Mouse (Mus musculus) kidney, postnatal 0 days (tissue): ENCODE results near the gene Shisal2b. TPM values are rescaled to one million over a fixed set of nuclear protein-coding genes. Genes with fewer than 3 reads are reported as not detected.

ENCODE experiments used
- ATAC-seq: fragments of 200-750 bp; cut with Nextera tagmentation; replicated peaks from 2 replicates; pipeline ENCODE4 v1.8.0; 2017; ENCODE audit warnings: low read depth, moderate number of reproducible peaks, moderate TSS enrichment, moderate library complexity; ENCODE audit not compliant: low FRiP score
- DNase-seq: peaks from one replicate; pipeline ENCODE4 v3.0.0-alpha.2; 2016; ENCODE audit warnings: low spot score
- H3K27ac ChIP-seq: fragments of 300-500 bp; sonication (generic); 2 replicates; pipeline ENCODE4 v1.5.1; 2014; ENCODE audit warnings: mild to moderate bottlenecking
- H3K27me3 ChIP-seq: fragments of 300-500 bp; sonication (generic); 2 replicates; pipeline ENCODE4 v1.6.1; 2014; ENCODE audit warnings: low read length, mixed read lengths; ENCODE audit not compliant: insufficient read depth
- H3K36me3 ChIP-seq: fragments of 300-500 bp; sonication (generic); 2 replicates; pipeline ENCODE4 v1.6.1; 2014; ENCODE audit warnings: low read length, mixed read lengths; ENCODE audit not compliant: insufficient read depth
- H3K4me1 ChIP-seq: fragments of 300-500 bp; sonication (generic); replicated peaks from 2 replicates; pipeline ENCODE4 v1.6.1; 2014; ENCODE audit warnings: antibody characterized with exemption, low read length, mixed read lengths; ENCODE audit not compliant: insufficient read depth
- H3K4me2 ChIP-seq: fragments of 300-500 bp; sonication (generic); 2 replicates; pipeline ENCODE4 v1.6.1; 2014; ENCODE audit warnings: mild to moderate bottlenecking, low read length, moderate library complexity, mixed read lengths
- H3K4me3 ChIP-seq: fragments of 300-500 bp; sonication (generic); replicated peaks from 2 replicates; pipeline ENCODE4 v1.5.1; 2014; ENCODE audit warnings: low read depth, low read length
- H3K9ac ChIP-seq: fragments of 300-500 bp; sonication (generic); 2 replicates; pipeline ENCODE4 v1.6.1; 2014; ENCODE audit warnings: low read depth, low read length
- H3K9me3 ChIP-seq: fragments of 300-500 bp; sonication (generic); replicated peaks from 2 replicates; pipeline ENCODE4 v1.6.1; 2016; ENCODE audit warnings: low read length, inconsistent platforms, mixed read lengths
- CTCF ChIP-seq: IDR thresholded peaks from 2 replicates; pipeline ENCODE4 v1.5.1; 2016; ENCODE audit warnings: antibody characterized with exemption, low read depth, mild to moderate bottlenecking, moderate library complexity
- WGBS: fragments of 180-500 bp; shearing (Covaris S2); extraction: QIAGEN DNeasy Blood & Tissue Kit; methylation state at CpG from one replicate; pipeline ENCODE4 v1.1.7; 2014; 5-methylcytosine and 5-hydroxymethylcytosine counted together
- polyA plus RNA-seq: library from polyadenylated mRNA; unstranded; fragments of >200 nt; fragmentation: Nextera tagmentation; extraction: Ambion mirVana; gene quantifications from 2 replicates; pipeline ENCODE4 v1.2.1, GENCODE M21; 2015

The Shisal2b gene
- polyA plus RNA-seq, 1 experiment from 2014 or later: 0.71 TPM

GRCm38 (mm10) chr13:104843295-104844089 is 20.2 kb downstream of the Shisal2b start:
- no peak overlapping the region for H3K27ac ChIP-seq
- ATAC-seq (no peak), DNase-seq (no peak)
- no peaks in the 10 kb centered on the region for H3K27me3 ChIP-seq
- TF ChIP-seq CTCF: no peak
- H3K9ac ChIP-seq: no peak overlapping the region
- H3K9me3 ChIP-seq: no peaks in the 10 kb centered on the region
- peaks cover 4% of the 10 kb centered on the region; the same call in 1 of the 2 replicates for H3K36me3 ChIP-seq
- H3K4me2 ChIP-seq: no peak overlapping the region
- no peak overlapping the region for H3K4me3 ChIP-seq
- H3K4me1 ChIP-seq: no peaks in the 10 kb centered on the region
- WGBS: 87% methylated on average over 12 of the region's 13 CpGs

GRCm38 (mm10) chr13:104841937-104842336 is 21.8 kb downstream of the Shisal2b start:
- H3K9ac ChIP-seq: no peak overlapping the region
- no peaks in the 10 kb centered on the region for H3K9me3 ChIP-seq
- DNase-seq: no peak
- ATAC-seq: no peak
- H3K27ac ChIP-seq: no peak overlapping the region
- no peak overlapping the region for H3K4me3 ChIP-seq
- peaks cover 12% of the 10 kb centered on the region for H3K36me3 ChIP-seq
- WGBS: 62% methylated on average over 4 of the region's 4 CpGs
- no peak overlapping the region for H3K4me2 ChIP-seq
- H3K4me1 ChIP-seq: no peaks in the 10 kb centered on the region
- no peak for TF ChIP-seq CTCF
- no peaks in the 10 kb centered on the region for H3K27me3 ChIP-seq

GRCm38 (mm10) chr13:104837628-104838027 is 26.1 kb downstream of the Shisal2b start:
- WGBS: 57% methylated on average over 7 of the region's 7 CpGs
- ATAC-seq: no peak
- peaks cover 34% of the 10 kb centered on the region for H3K36me3 ChIP-seq

GRCm38 (mm10) chr13:104832811-104833210 is 30.9 kb downstream of the Shisal2b start:
- no peak overlapping the region for H3K9ac ChIP-seq
- no peak overlapping the region for H3K27ac ChIP-seq
- no peaks in the 10 kb centered on the region for H3K4me1 ChIP-seq
- H3K4me3 ChIP-seq: no peak overlapping the region
- H3K27me3 ChIP-seq: no peaks in the 10 kb centered on the region
- ATAC-seq (no peak), DNase-seq (no peak)
- no peaks in the 10 kb centered on the region for H3K9me3 ChIP-seq
- peaks cover 45% of the 10 kb centered on the region for H3K36me3 ChIP-seq
- no peak overlapping the region for H3K4me2 ChIP-seq
- WGBS: 97% methylated on average over 13 of the region's 13 CpGs
- no peak for TF ChIP-seq CTCF

More at GRCm38 (mm10) chr13:104837628-104838027, 26.1 kb downstream of the Shisal2b start:
- DNase-seq: no peak
- Histone ChIP-seq H3K4me1 (no peaks in the 10 kb centered on the region), H3K27me3 (no peaks in the 10 kb centered on the region), H3K4me2 (no peak overlapping the region), H3K27ac (no peak overlapping the region), H3K9me3 (no peaks in the 10 kb centered on the region), H3K9ac (no peak overlapping the region), H3K4me3 (no peak overlapping the region)
- TF ChIP-seq CTCF: no peak

- Histone ChIP-seq H3K36me3 (peaks cover 24% of the 10 kb centered on the region; the same call in 1 of the 2 replicates), H3K9me3 (no peaks in the 10 kb centered on the region), H3K4me2 (no peak overlapping the region), H3K4me3 (no peak overlapping the region), H3K4me1 (no peaks in the 10 kb centered on the region; the same call in 1 of the 2 replicates), H3K27ac (no peak overlapping the region), H3K27me3 (no peaks in the 10 kb centered on the region), H3K9ac (no peak overlapping the region)
- no peak for DNase-seq
- WGBS: 53% methylated on average over 2 of the region's 2 CpGs
- TF ChIP-seq CTCF: no peak
- no peak for ATAC-seq
These were observed 38.2 kb downstream of the Shisal2b start for GRCm38 (mm10) chr13:104825470-104825869.

- DNase-seq (peak; percentile 46), ATAC-seq (peak; percentile 76)
- no peak overlapping the region for H3K4me3 ChIP-seq
- 17% methylated on average over 8 of the region's 8 CpGs for WGBS
- H3K9ac ChIP-seq: no peak overlapping the region
- H3K27me3 ChIP-seq: no peaks in the 10 kb centered on the region
- no peak for TF ChIP-seq CTCF
- H3K4me1 ChIP-seq: peaks cover 9% of the 10 kb centered on the region
- H3K9me3 ChIP-seq: no peaks in the 10 kb centered on the region
- H3K27ac ChIP-seq: peak overlapping the region; percentile 70
- peak overlapping the region; percentile 16; the same call in 1 of the 2 replicates for H3K4me2 ChIP-seq
- 0 out of 2 replicates have a peak, but pooled peaks cover 8% of the 10 kb centered on the region for H3K36me3 ChIP-seq
These were observed 41.3 kb downstream of the Shisal2b start for GRCm38 (mm10) chr13:104822411-104822838.
